Mouse (Mus musculus) cortical plate, adult 2 months (tissue): ENCODE measurements around the gene Skint6.

Experiments used
- CTCF ChIP-seq: fragments of 200-500 bp; IDR thresholded peaks from 2 replicates; pipeline ENCODE4 v1.5.1; 2011; ENCODE audit warnings: mild to moderate bottlenecking, control low read depth, low read length; ENCODE audit not compliant: insufficient read depth; ENCODE audit errors: extremely low read depth
- POLR2A ChIP-seq: fragments of 200-500 bp; IDR thresholded peaks from 2 replicates; pipeline ENCODE4 v1.6.1; 2011; ENCODE audit warnings: mild to moderate bottlenecking, low read length, control low read depth; ENCODE audit not compliant: insufficient read depth; ENCODE audit errors: extremely low read depth

DNA sequence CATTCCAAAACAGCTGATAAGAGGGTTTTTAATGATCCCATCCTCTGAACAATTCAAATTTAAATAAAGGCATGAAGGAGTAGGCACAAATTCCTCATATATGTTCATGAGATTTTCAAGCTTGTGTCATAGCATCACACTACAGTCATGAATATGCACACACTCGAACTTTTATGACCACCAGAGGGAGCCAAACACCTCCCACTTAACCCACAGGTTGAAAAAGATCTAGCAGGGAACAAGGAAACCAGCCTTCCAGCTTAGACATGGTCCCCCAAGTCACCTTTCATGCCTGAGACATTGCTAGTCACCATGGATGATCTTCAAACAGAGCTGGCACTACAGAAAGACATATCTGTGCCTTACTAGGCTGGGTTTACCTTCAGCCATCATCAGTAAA, 496.1 kb downstream of the Skint6 start:
- TF ChIP-seq CTCF (no peak), POLR2A (no peak)
